Mouse (Mus musculus): ENCODE results near the gene Secisbp2. TPM values are rescaled to one million over a fixed set of nuclear protein-coding genes. Genes with fewer than 3 reads are reported as not detected.
"Not testable (repeated sequence)": the region's sequence is repeated elsewhere in the genome, so short reads cannot be mapped to it uniquely, and the experiment has no call there.

The Secisbp2 gene
- 10 to 100 TPM; 33.4 to 38.9 TPM for polyA plus RNA-seq (2017; shearing (Covaris generic))

DNA sequence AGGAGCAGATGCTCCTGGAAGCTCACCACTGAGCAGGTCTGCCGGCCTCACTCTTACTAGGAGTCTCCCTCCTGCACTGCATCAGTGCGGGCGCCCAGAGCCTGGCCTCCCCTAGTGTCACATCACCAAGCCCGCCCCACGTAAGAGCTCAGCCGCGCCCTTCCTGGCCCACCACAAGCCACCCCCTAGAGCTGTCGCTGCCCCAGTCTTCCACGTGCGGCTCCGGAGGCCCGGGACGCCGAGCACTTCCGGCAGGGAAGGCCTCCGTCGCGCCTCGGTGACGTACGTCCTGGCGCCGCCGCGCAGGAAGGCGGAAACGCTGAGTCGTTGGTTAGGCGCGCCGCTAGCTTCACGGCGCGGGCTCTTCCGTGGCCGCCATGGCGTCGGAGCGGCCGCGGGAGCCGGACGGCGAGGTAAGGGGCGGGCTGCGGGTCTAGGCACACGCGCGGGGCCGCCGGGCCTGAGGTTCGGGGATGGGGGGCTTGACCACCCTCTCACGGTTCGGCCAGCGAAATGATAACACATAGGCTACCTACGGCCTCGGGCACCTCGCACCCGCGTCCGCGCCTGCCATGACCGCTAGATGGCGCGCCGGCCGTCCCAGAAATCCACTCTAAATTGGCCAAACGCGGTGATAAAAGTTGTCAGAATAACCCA, at the start of gene Secisbp2:
Secisbp2 (plus strand) TSS at position 290 of the 657 bp plus-strand sequence.
- ATAC-seq = peak; percentile 92

DNA sequence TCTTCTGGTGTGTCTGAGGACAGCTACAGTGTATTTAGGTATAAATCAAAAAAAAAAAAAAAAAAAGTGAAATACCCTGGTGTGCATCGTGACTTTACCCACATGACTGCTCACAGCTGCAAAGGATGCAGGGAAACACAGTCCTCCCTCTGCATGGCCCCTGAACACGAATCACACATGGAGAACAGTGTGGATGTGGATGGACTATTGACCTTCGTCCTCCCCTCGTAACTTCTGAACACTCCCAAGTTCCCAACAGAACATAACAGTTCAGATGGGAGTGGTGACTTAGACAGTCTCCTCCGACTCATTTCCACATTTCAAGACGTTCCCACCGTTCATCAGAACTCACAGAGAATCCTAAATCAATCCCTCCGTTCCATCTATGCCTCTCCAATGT, 48.7 kb upstream of the Secisbp2 start:
- ATAC-seq = no peak

DNA sequence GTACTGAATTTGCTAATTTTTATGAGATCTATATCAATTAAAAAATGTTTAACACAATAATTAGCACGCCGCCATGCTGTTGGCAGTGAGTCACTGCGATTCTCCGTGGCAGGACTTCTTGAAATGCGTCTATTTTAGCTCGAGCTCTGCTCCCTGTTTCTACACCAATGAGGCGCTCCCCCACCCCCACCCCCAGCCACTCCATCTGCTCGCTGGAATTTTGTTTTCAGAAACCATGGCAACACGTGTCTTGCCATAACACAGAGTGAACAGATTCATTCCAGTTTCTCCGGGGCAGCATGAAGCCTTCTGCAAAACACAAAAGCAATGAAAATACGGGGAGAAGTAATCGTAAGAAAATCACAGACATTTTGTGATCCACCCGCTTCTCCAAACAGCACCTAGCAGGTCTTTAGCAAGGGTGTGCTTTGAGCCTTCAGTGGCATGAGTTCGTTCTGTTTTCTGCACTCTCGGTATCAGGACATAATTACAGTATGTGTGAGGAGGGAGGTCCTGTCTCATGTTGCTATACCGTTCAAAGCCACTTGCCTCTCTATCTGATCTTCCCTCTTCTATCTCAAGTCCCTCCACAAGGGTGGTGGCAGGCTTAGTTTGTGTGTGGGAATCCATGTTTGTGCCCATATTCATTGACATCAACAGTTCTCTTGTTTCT, 48.1 kb upstream of the Secisbp2 start:
- ATAC-seq = no peak

DNA sequence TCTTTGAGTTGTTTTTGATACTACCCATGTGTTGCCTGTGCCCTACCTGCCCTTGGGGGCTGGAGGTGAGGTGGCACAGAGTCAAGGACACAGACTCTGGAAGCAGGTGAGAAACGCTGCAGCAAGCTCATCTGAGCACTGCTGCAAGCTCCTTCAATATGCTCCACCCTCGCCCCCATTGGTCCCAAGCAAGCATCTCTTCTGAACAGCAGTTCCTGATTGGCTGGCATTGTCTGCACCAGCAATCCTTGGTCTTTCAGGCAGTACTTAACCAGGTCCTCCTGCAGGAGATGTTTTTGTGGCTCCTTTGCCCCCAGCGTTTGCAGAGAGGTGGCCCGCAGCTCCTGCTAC, 47.6 kb upstream of the Secisbp2 start:
- ATAC-seq = no peak

DNA sequence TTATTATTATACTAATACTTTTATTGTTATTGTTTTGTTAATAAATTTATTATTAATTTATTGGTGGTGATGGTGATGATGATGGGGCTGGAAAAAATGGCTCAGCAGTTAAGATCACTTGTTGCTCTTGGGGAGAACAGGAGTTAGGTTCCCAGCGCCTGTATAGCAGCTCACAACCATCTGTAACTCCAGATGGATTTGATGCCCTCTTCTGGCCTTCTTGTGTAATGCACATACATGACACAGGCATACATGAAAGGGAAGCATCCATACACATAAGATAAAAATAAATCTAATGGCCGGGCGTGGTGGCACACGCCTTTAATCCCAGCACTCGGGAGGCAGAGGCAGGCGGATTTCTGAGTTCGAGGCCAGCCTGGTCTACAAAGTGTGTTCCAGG, 42.3 kb upstream of the Secisbp2 start:
- ATAC-seq = no peak

DNA sequence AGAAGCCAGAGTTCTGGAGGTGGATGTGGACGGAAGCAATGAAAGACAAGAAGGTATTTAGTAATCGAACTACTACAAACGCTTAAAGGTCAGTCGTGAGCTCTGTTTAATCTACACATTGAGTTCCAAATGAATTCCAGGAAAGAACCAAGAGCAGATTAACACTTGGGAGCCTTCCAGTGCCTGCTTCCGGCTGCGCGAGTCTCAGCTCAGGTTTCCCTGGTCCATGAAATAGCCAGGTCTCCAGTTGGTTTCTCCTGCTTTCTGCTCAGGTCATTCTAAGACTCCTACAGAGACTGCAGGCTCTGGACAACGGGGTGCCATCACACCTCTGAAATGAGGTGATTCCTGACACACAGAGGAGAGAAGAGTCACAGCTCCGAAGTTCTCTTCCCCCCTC, 40.4 kb upstream of the Secisbp2 start:
- no peak for ATAC-seq

DNA sequence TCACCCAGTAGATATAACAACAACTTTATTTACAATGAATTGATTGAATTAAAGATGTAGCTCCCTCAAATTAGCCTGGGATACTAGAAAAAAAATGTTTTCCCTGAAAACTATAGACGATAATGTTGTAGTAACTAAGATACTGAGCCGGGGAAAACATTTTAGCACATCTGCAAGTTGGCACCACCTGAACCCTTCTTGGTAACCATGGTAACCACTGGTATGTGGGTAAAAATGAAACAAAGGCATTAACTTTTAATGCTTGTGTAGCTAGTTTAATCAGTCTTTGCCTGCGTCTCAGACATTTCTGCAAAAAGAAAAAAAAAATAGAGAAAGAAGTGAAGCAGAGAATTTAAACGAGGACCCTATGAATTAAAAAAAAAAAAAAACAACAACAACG, 40.0 kb upstream of the Secisbp2 start:
- ATAC-seq = no peak

DNA sequence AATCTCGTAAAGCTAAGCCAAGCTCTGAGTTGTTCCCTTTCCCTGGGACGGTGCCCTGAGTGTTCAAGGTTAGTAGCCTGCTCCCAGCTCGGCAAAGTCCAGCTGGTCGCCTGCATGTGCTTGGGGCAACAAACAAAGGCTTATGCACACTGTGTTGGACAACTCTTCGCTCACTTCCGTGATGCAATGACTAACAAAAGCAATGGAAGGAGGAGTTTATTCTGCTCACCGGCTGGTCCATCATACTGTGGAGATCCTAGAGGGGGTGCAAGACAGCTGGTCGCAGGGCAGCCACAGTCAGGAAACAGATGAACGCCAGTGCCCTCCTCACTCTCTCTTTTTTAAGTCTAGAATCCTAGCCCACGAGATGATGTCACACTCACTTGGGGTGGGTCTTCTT, 35.7 kb upstream of the Secisbp2 start:
- no peak for ATAC-seq

DNA sequence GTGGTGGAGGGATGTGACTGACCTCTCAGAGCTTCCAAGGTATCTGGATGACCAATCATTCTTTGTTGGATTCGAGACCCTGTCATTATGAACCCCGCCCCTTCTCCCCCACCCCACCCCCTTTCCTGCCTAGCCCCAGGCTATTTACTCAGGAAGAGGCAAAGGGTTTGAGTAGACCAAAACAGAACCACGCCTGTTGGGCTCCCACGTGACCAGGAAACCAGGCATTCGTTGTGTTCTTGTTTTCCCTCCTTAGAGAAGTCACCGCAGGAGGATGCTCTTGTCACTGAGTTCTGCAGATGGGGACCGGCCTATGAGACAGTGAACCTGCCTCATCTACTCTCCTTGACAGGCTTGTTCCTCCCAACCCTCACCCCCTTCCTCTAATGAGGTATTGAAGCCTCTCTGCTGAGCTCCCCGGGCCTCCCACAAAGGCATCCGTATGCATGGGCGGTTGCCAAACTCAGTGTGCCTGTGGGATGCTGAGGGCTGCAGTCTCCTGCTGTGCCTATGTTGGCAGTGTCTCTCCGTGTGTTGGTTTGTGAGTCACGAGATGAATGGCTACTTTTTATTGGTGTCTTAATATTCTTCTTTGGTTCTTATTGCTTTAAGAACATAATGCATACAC, 35.0 kb upstream of the Secisbp2 start:
- no peak for ATAC-seq

DNA sequence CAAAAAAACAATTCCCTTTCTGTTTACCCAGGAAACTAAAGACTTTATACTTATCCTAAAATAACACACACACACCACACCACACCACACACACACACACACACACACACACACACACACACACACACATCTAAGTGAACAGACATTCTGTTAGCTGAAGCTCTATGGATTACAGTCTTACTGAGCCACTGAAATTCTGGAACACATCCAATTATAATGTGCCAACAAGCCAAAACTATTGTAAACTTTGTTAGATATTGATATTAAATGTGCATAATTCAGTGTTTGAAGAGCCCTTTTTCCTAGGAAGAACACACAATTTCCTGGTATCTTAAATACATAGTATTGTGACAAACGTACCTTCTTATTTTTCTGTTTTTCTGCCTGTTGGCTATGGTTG, 34.2 kb upstream of the Secisbp2 start:
- ATAC-seq = no peak

DNA sequence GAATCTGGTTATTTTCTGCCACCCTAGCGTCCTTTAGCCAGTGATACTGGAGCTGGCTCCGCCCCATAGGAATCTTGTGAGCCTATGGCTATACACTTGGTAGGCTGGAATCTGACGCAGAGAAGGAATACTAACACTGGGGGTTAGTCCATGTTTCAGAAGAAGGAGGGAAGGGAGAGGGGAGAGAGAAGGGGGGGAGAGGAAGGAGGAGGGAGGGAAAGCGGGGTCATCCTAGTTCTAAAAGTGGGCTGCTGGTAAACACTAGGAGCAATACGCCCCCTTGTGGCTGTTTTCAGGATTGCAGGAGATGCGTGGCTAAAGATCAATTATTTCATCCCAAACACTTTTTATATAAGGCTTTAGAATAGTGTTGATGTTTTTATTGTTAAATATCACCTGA, 33.6 kb upstream of the Secisbp2 start:
- ATAC-seq = peak; percentile 14

DNA sequence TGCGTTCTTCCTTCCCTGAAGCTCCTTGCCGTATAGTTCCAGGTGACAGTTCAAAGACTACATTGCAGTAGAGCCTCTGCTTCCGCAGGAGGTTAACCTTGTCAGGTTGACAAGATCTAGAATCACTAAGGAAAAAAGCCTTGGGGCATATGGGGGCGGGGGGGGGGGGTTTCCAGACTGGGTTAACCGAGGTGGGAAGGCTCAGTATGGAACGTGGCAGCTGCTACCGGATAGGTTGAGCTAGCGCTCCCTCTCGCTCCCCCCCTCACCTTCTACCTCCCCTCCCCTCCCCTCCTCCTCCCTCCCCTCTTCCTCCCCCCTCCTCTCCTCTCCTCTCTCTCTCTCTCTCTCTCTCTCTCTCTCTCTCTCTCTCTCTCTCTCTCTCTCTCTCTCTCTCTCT, 32.9 kb upstream of the Secisbp2 start:
- ATAC-seq = no peak

DNA sequence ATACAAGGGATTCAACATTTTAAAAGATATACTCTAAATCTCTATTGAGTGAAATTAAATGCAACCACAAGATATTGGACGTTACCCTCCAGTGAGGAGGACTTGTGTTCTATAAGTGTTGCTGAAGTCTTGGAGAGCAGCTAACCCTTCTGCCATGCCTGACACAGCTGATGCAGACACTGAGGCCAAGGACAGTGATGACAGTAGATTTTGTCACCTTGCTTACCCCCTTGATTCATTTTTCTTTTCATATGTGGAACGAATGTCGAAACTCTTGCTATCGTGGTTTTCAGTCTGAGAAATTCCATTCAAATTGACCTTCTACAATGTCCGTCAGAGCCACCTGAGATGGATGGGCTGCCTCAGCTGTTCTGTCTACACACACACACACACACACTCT, 28.9 kb upstream of the Secisbp2 start:
- ATAC-seq = no peak

DNA sequence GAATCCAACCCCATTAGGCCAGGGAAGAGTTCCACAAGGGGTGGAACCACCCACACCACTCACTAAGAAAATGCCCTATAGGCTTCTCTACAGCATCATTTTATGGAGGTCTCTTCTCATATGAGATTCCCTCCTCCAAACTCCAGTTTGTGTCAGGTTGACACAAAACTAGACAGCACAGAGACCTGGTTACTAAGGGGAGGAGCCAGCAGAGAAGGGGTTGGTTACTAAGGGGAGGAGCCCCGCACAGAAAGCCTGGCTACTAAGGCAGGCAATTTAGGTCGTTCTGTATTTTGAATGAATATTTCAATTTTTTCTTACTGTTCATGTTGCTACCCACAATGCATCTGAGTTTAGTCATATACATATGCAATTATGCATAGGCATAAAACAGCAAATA, 27.8 kb upstream of the Secisbp2 start:
- no peak for ATAC-seq

DNA sequence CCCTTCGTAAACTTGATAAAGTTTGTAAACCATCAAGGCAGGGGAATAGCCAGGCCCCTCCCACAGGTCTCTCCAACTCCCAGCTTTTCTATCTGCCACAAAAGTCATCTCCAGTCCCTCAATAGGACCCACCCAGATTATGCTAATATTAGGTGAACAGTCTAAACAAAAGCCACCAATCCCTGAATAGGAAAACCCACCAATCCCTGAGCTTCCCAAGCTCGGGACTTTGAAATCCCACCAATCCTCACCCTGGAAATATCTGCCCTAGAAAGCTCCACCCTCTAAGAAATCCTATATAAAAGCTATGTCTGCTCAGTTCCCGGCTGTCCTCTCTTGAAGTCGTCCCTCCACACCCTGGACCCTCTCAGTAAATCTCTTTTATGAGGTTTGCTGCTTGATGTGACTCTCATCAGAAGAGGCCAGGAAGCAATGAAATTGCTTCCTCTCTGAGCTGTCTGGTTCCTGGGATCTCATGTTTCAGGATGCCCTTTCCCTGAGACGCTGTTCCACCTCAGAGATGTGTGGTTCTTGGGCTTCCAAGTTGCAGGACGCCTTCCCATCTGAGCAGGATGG, 23.1 kb upstream of the Secisbp2 start:
- no peak for ATAC-seq

DNA sequence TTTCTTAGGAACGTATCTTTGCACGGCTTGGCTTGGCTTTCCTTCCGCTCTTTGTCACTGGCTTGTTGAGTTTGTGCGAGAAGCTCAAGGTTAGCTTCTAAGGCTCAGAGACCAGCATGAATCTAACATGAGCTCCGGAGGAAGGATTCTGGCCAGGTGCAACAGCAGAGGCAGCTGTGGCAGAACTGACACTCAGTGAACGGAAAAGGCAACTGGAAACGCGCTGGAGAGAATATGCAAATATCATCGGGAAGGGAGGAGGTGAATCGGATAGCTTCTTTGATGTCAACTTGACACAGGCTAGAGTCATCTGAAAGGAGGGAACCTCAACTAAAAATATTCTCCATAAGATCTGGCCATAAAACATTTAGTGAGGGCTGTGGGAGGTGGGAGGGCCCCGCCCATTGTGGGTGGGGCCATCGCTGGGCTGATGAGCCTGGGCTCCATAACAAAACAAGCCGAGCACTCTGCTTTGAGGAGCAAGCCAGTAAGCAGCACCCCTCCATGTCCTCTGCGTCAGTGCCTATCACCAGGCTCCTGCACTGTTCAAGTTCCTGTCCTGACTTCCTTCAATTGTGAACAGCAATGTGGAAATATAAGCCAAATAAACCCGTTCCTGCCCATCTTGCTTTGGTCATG, 20.0 kb upstream of the Secisbp2 start:
- no peak for ATAC-seq

DNA sequence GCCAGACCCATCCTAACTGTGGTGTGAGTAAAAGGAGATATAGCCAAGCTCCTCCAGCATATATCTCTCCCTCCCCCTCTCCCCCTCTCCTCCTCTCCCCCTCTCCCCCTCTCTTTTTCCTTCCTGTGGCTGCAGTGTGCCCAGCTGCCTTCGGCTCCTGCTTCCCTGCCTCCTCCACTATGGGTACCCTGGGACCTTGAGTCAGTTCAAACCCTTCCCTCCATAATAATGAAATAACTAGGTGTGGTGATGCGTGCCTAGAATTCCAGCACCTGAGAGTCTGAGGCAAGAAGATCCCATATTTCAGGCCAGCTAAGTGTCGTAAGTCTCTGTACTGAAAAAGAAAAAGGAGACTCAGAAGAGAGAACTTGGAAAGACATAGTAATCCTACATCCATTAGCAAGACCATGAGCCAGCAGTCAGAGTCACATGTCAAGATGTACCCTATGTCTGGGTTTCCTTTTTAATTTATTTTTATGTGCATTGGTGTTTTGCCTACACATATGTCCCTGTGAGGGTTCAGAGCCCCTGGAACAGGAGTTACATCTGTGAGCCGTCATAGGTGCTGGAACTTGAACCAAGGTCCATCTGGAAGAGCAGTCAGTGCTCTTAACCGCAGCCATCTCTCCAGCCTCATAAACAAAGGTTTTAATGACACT, 18.8 kb upstream of the Secisbp2 start:
- no peak for ATAC-seq

DNA sequence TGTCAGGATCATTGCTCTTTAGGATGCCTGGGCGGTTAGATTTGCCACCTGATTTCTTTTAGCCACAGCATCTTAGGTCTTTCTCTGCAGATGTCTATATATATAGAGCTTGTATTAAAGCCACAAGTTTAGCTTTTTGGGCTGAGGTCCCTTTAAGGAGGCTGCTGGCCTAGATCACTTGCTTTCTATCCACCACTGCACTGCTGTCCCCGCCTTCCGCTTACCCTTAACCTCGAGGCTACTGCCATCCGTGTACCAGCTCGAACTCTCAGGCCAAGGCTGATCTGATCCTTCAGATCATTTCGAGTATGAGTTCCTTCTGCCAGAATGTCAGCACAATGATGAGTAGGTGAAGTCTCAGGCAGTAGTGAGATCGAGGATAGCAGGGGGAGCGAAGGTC, 16.1 kb upstream of the Secisbp2 start:
- not testable (repeated sequence) for ATAC-seq

DNA sequence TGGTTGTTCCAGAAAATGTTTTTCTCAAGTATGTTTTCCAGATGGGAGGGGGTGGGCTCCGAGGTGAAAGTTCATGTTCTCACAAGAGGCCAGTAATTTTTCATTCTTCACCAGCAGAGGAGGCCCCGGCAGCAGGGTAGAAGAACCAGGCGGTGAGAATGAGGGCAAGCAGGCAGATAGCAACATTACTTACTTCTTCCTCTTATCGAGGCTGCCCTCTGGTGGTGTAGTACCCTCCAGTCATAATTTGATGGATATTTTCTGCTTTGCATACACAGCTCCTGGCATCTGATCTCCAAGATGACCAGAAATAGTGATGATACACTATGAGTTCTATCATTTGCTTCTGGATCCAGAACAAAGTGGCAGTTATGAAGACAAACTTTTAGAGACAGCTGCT, 12.5 kb upstream of the Secisbp2 start:
- ATAC-seq = no peak

DNA sequence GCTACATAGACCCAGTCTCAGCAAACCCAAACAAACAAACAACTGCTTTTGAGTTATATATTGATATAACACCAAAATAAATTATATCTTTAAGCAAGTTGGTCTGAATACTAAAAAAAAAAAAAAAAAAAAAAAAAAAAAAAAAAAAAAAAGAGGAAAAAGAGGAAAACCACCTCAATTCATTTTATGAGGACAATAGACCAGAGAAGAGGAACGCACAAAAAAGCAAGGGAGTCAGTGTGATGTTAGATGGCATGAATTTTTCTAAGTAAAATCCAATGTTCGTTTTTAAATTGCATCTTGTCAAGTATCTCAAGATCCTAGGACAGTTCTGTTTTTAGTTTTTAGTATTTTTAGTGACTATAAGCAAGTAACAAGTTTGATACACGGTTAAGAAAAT, 10.1 kb upstream of the Secisbp2 start:
- ATAC-seq = no peak

DNA sequence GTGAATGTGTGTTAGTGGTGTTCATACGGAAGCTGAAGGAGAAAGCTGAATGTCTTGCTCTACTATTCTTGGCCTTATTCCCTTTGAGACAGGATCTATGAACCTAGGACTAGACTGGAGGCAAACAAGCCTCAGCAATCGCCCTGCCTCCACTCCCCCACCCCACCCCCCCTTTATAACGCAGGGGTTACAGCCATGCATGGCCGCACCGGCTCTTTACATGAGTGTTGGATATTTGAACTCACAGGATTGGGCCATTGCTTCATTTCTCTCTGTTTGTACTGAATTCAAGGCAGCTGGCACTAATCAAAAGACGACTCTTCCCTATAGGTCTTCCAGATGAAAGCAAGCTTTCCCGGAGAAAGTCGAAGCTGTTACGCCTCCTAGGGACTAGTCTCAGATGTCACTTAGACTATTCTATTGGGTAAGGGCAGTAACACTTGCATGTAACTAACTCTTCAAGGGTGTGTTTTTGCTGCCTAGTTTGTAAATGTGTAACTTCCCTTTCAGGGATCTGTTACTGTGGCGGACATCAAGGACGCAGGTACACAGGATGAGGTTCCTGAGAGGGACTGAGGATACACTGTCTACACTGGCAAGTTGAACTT, 9.2 kb upstream of the Secisbp2 start:
- no peak for ATAC-seq
